Mouse (Mus musculus) adrenal gland, postnatal 10 days (tissue): ENCODE measurements around the gene Bri3bp. TPM values are rescaled to one million over a fixed set of nuclear protein-coding genes. Genes with fewer than 3 reads are reported as not detected.
A peak's percentile ranks its signal among the peaks of the same experiment; 100 is the strongest.

Experiments
- DNase-seq: peaks from one replicate; pipeline ENCODE4 v3.0.0; 2021; ENCODE audit warnings: mixed read lengths
- long read RNA-seq, 2 experiments: library from polyadenylated mRNA; stranded (forward); transcript quantifications; one replicate each; pipeline ENCODE4 v2.0.0; 2021
- total RNA-seq, 2 experiments: library from RNA; stranded (reverse); gene quantifications; 2 replicates each; pipeline ENCODE4 v1.2.3; 2021

The Bri3bp gene
- total RNA-seq, result 10 to 100 TPM; 31.6 to 37.1 TPM
- long read RNA-seq, experiment 1, full-length matches to known transcripts, result 38 of 43 reads
- long read RNA-seq, experiment 1, partial matches to known transcripts, result 0 of 43 reads
- long read RNA-seq, experiment 1, other reads (novel, unspliced or antisense), result 5 of 43 reads
- long read RNA-seq, experiment 2, full-length matches to known transcripts, result 21 of 25 reads
- long read RNA-seq, experiment 2, partial matches to known transcripts, result 1 of 25 reads
- long read RNA-seq, experiment 2, other reads (novel, unspliced or antisense), result 3 of 25 reads

- peak; percentile 81 for DNase-seq
Measured at GRCm38 (mm10) chr5:125441234-125442114, at the start of gene Bri3bp. TSS of gene Bri3bp (plus strand) at chr5:125441568.

- DNase-seq, result peak; percentile 85
Measured at GRCm38 (mm10) chr5:125391609-125392008, 49.8 kb upstream of the Bri3bp start.

- DNase-seq, result peak; percentile 19
Measured at GRCm38 (mm10) chr5:125392176-125392575, 49.2 kb upstream of the Bri3bp start.

GRCm38 (mm10) chr5:125392618-125392976 is 48.8 kb upstream of the Bri3bp start:
- no peak for DNase-seq

GRCm38 (mm10) chr5:125392977-125393621 is 48.3 kb upstream of the Bri3bp start:
- DNase-seq, result peak; percentile 98

- DNase-seq, result peak; percentile 87
Measured at GRCm38 (mm10) chr5:125393622-125394603, 47.5 kb upstream of the Bri3bp start.

GRCm38 (mm10) chr5:125395008-125395407 is 46.4 kb upstream of the Bri3bp start:
- no peak for DNase-seq

- no peak for DNase-seq
Measured at GRCm38 (mm10) chr5:125400903-125401302, 40.5 kb upstream of the Bri3bp start.

- DNase-seq, result no peak
Measured at GRCm38 (mm10) chr5:125402476-125402875, 38.9 kb upstream of the Bri3bp start.

GRCm38 (mm10) chr5:125402991-125403390 is 38.4 kb upstream of the Bri3bp start:
- no peak for DNase-seq

- DNase-seq, result peak; percentile 83
Measured at GRCm38 (mm10) chr5:125403481-125404465, 37.6 kb upstream of the Bri3bp start.

- DNase-seq, result no peak
Measured at GRCm38 (mm10) chr5:125404536-125404902, 36.8 kb upstream of the Bri3bp start.

- peak; percentile 60 for DNase-seq
Measured at GRCm38 (mm10) chr5:125404903-125405545, 36.3 kb upstream of the Bri3bp start.

GRCm38 (mm10) chr5:125405546-125406248 is 35.7 kb upstream of the Bri3bp start:
- DNase-seq, result peak; percentile 90

GRCm38 (mm10) chr5:125406322-125407016 is 34.9 kb upstream of the Bri3bp start:
- DNase-seq, result peak; percentile 65

GRCm38 (mm10) chr5:125407020-125407830 is 34.1 kb upstream of the Bri3bp start:
- no peak for DNase-seq

GRCm38 (mm10) chr5:125407910-125408575 is 33.3 kb upstream of the Bri3bp start:
- DNase-seq, result no peak
